Mouse (Mus musculus) stomach, embryonic 14.5 days (tissue): ENCODE measurements around the gene Ptpn11. TPM values are rescaled to one million over a fixed set of nuclear protein-coding genes. Genes with fewer than 3 reads are reported as not detected.
"Not testable (repeated sequence)": the region's sequence is repeated elsewhere in the genome, so short reads cannot be mapped to it uniquely, and the experiment has no call there.

Source experiments
- ATAC-seq: fragments of 200-750 bp; cut with Nextera tagmentation; 2 replicates; pipeline ENCODE4 v1.8.0; 2017; ENCODE audit warnings: low read depth, moderate TSS enrichment; ENCODE audit not compliant: insufficient number of reproducible peaks, insufficient read depth, low FRiP score
- H3K27ac ChIP-seq: fragments of 300-500 bp; sonication (generic); 2 replicates; pipeline ENCODE4 v1.5.1; 2014; ENCODE audit warnings: mild to moderate bottlenecking, low read length, moderate library complexity, mixed read lengths
- H3K27me3 ChIP-seq: fragments of 300-500 bp; sonication (generic); 2 replicates; pipeline ENCODE4 v1.6.1; 2014; ENCODE audit warnings: low read length, control low read depth, mixed read lengths; ENCODE audit not compliant: control insufficient read depth, insufficient read depth
- H3K36me3 ChIP-seq: fragments of 300-500 bp; sonication (generic); 2 replicates; pipeline ENCODE4 v1.6.1; 2014; ENCODE audit warnings: mild to moderate bottlenecking, control low read depth, low read length, moderate library complexity, mixed read lengths; ENCODE audit not compliant: control insufficient read depth, insufficient read depth
- H3K4me1 ChIP-seq: fragments of 300-500 bp; sonication (generic); 2 replicates; pipeline ENCODE4 v1.6.1; 2014; ENCODE audit warnings: low read length, control low read depth, mixed read lengths; ENCODE audit not compliant: control insufficient read depth, insufficient read depth
- H3K4me2 ChIP-seq: fragments of 300-500 bp; sonication (generic); replicated peaks from 2 replicates; pipeline ENCODE4 v1.6.1; 2014; ENCODE audit warnings: low read depth, low read length, control low read depth
- H3K4me3 ChIP-seq: fragments of 300-500 bp; sonication (generic); 2 replicates; pipeline ENCODE4 v1.5.1; 2014; ENCODE audit warnings: low read depth, low read length, control low read depth
- H3K9ac ChIP-seq: fragments of 300-500 bp; sonication (generic); replicated peaks from 2 replicates; pipeline ENCODE4 v1.6.1; 2014; ENCODE audit warnings: low read depth, mild to moderate bottlenecking, control low read depth, low read length, moderate library complexity, mixed read lengths
- H3K9me3 ChIP-seq: fragments of 300-500 bp; sonication (generic); 2 replicates; pipeline ENCODE4 v1.6.1; 2016; ENCODE audit warnings: low read depth, low read length, control low read depth; ENCODE audit not compliant: control insufficient read depth
- WGBS: fragments of 180-500 bp; shearing (Covaris S2); extraction: QIAGEN DNeasy Blood & Tissue Kit; methylation state at CpG from one replicate; pipeline ENCODE4 v1.1.7; 2014; 5-methylcytosine and 5-hydroxymethylcytosine counted together
- polyA plus RNA-seq: library from polyadenylated mRNA; unstranded; fragments of >200 nt; fragmentation: Nextera tagmentation; extraction: Ambion mirVana; gene quantifications from 2 replicates; pipeline ENCODE4 v1.2.1, GENCODE M21; 2014

The Ptpn11 gene
- polyA plus RNA-seq, 1 experiment from 2014 or later, result 28.3 TPM

GRCm38 (mm10) chr5:121226845-121227244 is 35.6 kb upstream of the Ptpn11 start:
- Histone ChIP-seq H3K27me3 (no peaks in the 10 kb centered on the region), H3K4me3 (no peak overlapping the region), H3K27ac (no peak overlapping the region), H3K9ac (no peak overlapping the region), H3K9me3 (no peaks in the 10 kb centered on the region), H3K4me2 (no peak overlapping the region), H3K36me3 (no peaks in the 10 kb centered on the region), H3K4me1 (no peaks in the 10 kb centered on the region)
- WGBS, result 82% methylated on average over 4 of the region's 4 CpGs
- ATAC-seq, result no peak

DNA sequence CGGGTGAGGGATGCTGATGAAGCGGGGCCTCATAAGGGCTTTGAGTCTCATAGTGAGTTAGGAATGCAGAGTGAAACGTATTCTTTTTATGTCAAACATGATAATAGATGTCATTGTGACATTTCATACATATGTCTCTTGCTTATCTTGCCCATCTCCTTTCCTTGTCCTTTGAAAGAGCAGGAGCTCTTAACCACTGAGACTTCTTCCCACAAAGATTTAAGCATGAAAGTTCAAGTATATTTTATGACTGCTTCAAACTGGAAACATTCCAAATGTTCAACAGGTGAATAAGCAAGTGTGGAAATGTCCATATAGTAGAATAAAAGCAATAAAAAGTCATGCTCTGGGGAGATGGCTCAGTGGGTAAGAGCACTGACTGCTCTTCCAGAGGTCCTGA is 35.2 kb upstream of the Ptpn11 start:
- peaks cover 4% of the 10 kb centered on the region for H3K4me1 ChIP-seq
- no peaks in the 10 kb centered on the region for H3K9me3 ChIP-seq
- no peak overlapping the region for H3K4me2 ChIP-seq
- no peaks in the 10 kb centered on the region for H3K27me3 ChIP-seq
- H3K9ac ChIP-seq, result no peak overlapping the region
- WGBS, result 61% methylated on average over 3 of the region's 3 CpGs
- H3K27ac ChIP-seq, result no peak overlapping the region
- no peaks in the 10 kb centered on the region for H3K36me3 ChIP-seq
- H3K4me3 ChIP-seq, result no peak overlapping the region
- no peak for ATAC-seq

GRCm38 (mm10) chr5:121225854-121226253 is 34.7 kb upstream of the Ptpn11 start:
- no peak overlapping the region for H3K9ac ChIP-seq
- 90% methylated on average over 2 of the region's 2 CpGs for WGBS
- no peak for ATAC-seq

DNA sequence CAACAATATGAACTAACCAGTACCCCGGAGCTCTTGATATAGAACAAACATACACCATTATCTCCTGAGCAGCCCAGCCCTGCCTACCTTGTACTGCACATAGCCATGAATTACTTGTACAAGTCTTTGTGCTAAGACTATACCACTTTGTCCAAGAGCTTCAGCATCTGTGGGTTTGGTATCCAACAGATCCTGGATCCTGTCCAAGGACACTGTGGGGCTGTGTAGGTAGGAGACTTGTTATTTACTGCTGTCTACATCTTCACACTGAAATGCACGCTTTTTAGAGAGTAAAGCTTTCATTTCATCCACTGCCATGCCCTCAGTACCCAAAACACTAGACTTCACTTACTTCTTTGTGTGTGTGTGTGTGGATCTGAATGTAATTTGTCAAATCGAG is 33.7 kb upstream of the Ptpn11 start:
- ATAC-seq, result no peak
- Histone ChIP-seq H3K27me3 (no peaks in the 10 kb centered on the region), H3K9ac (no peak overlapping the region), H3K4me2 (no peak overlapping the region), H3K9me3 (no peaks in the 10 kb centered on the region), H3K4me1 (peaks cover 6% of the 10 kb centered on the region), H3K27ac (no peak overlapping the region), H3K4me3 (no peak overlapping the region), H3K36me3 (no peaks in the 10 kb centered on the region)
- 83% methylated on average over 3 of the region's 3 CpGs for WGBS

More at GRCm38 (mm10) chr5:121225854-121226253, 34.7 kb upstream of the Ptpn11 start:
- Histone ChIP-seq H3K27ac (no peak overlapping the region), H3K27me3 (no peaks in the 10 kb centered on the region), H3K4me1 (peaks cover 6% of the 10 kb centered on the region), H3K9me3 (no peaks in the 10 kb centered on the region), H3K36me3 (no peaks in the 10 kb centered on the region), H3K4me3 (no peak overlapping the region), H3K4me2 (no peak overlapping the region)

DNA sequence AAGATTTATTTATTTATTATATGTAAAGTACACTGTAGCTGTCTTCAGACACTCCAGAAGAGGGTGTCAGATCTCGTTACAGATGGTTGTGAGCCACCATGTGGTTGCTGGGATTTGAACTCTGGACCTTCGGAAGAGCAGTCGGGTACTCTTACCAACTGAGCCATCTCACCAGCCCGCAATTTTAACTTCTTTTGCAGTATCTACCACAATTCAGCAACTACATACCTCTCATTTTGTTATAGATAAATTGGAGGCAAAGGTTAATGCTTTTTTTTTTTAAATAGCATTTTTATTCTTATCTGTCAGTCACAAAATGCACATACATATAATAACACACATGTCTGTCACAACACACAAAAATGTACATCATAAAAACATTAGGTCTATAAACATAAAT is 32.8 kb upstream of the Ptpn11 start:
- not testable (repeated sequence) for ATAC-seq, H3K9me3 ChIP-seq, H3K36me3 ChIP-seq, H3K27me3 ChIP-seq, H3K4me3 ChIP-seq, H3K9ac ChIP-seq, H3K27ac ChIP-seq, H3K4me1 ChIP-seq, H3K4me2 ChIP-seq
- WGBS, result 90% methylated on average over 3 of the region's 4 CpGs

- Histone ChIP-seq H3K4me2 (peak overlapping the region; percentile 71), H3K9ac (no peak overlapping the region), H3K4me1 (peaks cover 6% of the 10 kb centered on the region), H3K27me3 (no peaks in the 10 kb centered on the region), H3K36me3 (no peaks in the 10 kb centered on the region), H3K4me3 (peak overlapping the region; percentile 94), H3K9me3 (no peaks in the 10 kb centered on the region), H3K27ac (no peak overlapping the region)
- 19% methylated on average over 23 of the region's 23 CpGs for WGBS
- ATAC-seq, result no peak
Observed at GRCm38 (mm10) chr5:121221328-121221850, 30.2 kb upstream of the Ptpn11 start.

DNA sequence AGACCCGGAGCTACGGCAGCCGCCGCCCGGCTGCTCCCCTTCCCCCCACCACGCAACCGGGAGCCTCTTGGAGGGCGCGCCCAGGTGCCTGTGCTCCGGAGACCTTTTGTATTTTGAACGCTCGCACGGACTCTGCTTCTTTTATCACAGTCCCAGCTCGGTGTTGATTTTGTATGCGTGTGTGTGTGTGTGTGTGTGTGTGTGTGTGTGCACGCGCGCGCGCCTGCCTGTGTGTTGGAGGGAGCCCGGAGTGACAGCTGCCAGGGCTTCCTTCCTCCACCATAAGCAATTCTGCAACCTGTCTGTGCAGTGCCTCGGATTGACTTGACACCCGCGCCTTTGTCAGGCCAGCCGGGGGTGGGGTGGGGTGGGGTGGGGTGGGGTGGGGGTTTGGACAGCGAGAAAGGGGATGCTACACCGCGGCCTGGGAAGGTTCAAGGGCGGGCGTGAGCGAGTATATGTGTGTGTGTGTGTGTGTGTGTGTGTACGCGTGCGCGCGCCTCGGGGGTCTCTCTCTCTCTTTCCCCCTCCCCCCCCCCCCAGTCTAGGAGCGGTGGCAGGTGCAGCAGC is 29.6 kb upstream of the Ptpn11 start:
- H3K4me1 ChIP-seq, result peaks cover 6% of the 10 kb centered on the region
- 0 out of 2 replicates have a peak, but pooled peaks have one; percentile 26 for ATAC-seq

GRCm38 (mm10) chr5:121219980-121220731 is 29.0 kb upstream of the Ptpn11 start, which contains the start of gene Hectd4:
TSS of gene Hectd4 (plus strand) at chr5:121220219.
- no peaks in the 10 kb centered on the region for H3K27me3 ChIP-seq
- ATAC-seq, result peak; percentile 91
- H3K4me2 ChIP-seq, result peak within 1 kb of the TSS; percentile 71
- H3K4me3 ChIP-seq, result peak within 1 kb of the TSS; percentile 94
- peak within 1 kb of the TSS; percentile 93 for H3K9ac ChIP-seq
- H3K4me1 ChIP-seq, result peaks cover 6% of the 10 kb centered on the region
- H3K36me3 ChIP-seq, result no peaks in the 10 kb centered on the region
- WGBS, result under 1% methylated on average over 62 of the region's 90 CpGs
- no peaks in the 10 kb centered on the region for H3K9me3 ChIP-seq
- peak within 1 kb of the TSS; percentile 67 for H3K27ac ChIP-seq

More for the DNA sequence above, 29.6 kb upstream of the Ptpn11 start:
- Histone ChIP-seq H3K9ac (peak overlapping the region; percentile 93), H3K4me3 (peak overlapping the region; percentile 94), H3K36me3 (no peaks in the 10 kb centered on the region), H3K27ac (peak overlapping the region; percentile 67; the same call in 1 of the 2 replicates), H3K9me3 (no peaks in the 10 kb centered on the region), H3K27me3 (no peaks in the 10 kb centered on the region), H3K4me2 (peak overlapping the region; percentile 71)
- WGBS, result 1% methylated on average over 29 of the region's 38 CpGs
